Mouse (Mus musculus) gastrocnemius, postnatal 36 days (tissue): ENCODE measurements around the gene Olfr146. TPM values are rescaled to one million over a fixed set of nuclear protein-coding genes. Genes with fewer than 3 reads are reported as not detected.

Experiments used
- DNase-seq, 2 experiments: peaks; one replicate each; pipeline ENCODE4 v3.0.0; 2022
- intact Hi-C: fragments of 180-260 bp; cut with DNase I; formaldehyde crosslinking; loops from one replicate; pipeline ENCODE4 v1.15.1; 2025
- long read RNA-seq, 2 experiments: library from polyadenylated mRNA; stranded (forward); transcript quantifications; one replicate each; pipeline ENCODE4 v2.0.0; 2021
- microRNA-seq, 2 experiments: library from miRNA; unstranded; fragments of <30 nt; microRNA quantifications; one replicate each; pipeline ENCODE4 v1.2.0; 2021
- total RNA-seq, 2 experiments: library from RNA; stranded (reverse); gene quantifications; 2 replicates each; pipeline ENCODE4 v1.2.3; 2021

Olfr146 gene
- total RNA-seq, result not detected
- long read RNA-seq, experiment 1, result 0 reads
- long read RNA-seq, experiment 2, result 0 reads

DNA sequence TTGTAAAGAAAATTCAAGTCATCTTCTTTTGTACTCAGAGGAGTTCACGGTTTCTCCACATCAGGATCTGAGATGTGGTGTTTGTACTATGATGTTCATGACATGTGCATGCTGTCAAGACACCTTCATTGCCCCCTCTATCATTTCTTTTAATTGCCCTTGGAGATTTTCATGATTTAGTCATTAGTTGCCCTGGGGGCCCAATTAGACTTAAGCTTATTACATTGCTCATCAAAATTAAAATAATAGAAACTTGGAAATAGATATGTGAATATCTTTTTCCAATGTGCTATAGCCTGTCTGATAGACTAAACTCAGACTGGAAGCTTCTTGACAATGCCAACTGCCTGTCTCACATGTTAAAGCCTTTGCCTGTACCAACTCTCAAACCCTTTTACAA is at the start of gene Olfr146:
Olfr146 (minus strand) TSS at position 101 of the 400 bp plus-strand sequence.
- intact Hi-C loops, result no loop called here
- DNase-seq, result no peak

DNA sequence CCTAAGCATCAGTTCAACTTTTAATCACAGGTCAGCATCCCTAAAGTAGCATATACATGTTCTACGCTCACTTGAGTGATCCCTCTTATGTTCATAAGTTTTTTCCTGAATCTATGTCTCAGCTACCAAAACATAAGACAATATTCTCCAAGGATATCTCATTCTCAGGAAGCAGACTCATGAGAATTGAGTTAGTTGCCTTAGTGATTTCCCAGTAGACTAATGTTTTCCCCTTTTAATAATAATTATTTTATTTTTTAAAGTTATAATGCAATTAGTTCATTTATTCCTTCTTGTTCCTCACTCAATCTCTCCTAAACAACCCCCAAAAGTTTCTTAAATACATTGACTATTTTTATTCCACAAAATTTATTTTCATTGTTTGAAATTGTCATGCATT is 41.7 kb upstream of the Olfr146 start, which contains the start of gene Olfr937:
Olfr937 (minus strand) TSS at position 101 of the 400 bp plus-strand sequence.
- intact Hi-C loops, result no loop called here
- no peak for DNase-seq

- intact Hi-C loops, result no loop called here
Measured at GRCm38 (mm10) chr9:38999583-38999982, 23.6 kb downstream of the Olfr146 start, which contains the start of gene Olfr935. Gene Olfr935 (minus strand): TSS chr9:38999683.

DNA sequence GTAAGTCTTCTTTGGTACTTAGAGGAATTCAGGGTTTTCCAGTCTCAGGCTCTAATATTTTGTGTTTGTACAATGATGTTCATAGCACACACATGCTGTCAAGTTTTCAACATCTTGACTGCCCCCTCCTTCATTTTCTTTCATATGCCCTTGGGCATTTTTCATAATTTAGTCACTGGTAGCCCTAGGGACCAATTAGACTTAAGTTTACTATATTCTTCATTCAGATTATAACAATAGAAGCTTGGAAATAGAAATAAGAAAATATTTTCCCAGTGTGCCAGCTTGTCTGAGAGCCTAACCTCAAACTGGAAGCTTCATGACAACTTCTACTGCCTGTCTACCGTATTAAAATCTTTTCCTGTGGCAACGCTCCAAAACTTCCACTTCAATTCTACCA is 35.0 kb downstream of the Olfr146 start, which contains the start of gene Olfr934:
Olfr934 (minus strand) TSS at position 101 of the 400 bp plus-strand sequence.
- intact Hi-C loops, result no loop called here
- no peak for DNase-seq

More at GRCm38 (mm10) chr9:38999583-38999982, 23.6 kb downstream of the Olfr146 start, which contains the start of gene Olfr935:
- no peak for DNase-seq

DNA sequence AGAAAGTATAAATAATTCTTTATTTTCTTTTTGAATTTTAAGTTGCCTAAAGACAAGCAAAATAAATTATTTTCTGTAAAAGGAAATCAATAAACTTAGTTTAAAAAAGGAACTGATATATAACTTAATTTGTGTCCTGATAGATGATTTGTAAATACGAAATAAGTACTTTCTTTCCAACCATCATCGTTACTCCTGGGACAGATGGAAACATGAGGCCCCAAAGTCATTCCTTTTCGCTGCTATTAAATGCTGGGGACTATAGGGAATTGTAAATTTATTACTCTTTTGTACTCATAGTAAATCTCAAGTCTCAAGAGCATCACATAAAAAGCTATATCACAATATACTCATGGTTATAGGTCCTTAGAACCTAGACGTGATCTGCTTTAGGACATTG is 51.2 kb downstream of the Olfr146 start, which contains the start of gene Olfr933:
Olfr933 (plus strand) TSS at position 301 of the 400 bp plus-strand sequence.
- intact Hi-C loops, result no loop called here
- no peak for DNase-seq

Small RNA genes within 50 kb of the gene (microRNA-seq; reads per million reads assigned to microRNA genes)
- gene Gm25529, result 0 reads per million in 2 experiments

Other genes with a start within 250 kb of the Olfr146 start
- not detected for gene Olfr922, start 208.8 kb downstream of the Olfr146 start, total RNA-seq
- gene Olfr923, start 196.8 kb downstream of the Olfr146 start, total RNA-seq, result not detected
- not detected for gene Olfr924, start 178.9 kb downstream of the Olfr146 start, total RNA-seq
- not detected for gene Olfr26, start 168.3 kb downstream of the Olfr146 start, total RNA-seq
- not detected for gene Olfr926, start 146.3 kb downstream of the Olfr146 start, total RNA-seq
- not detected for gene Olfr930, start 93.6 kb downstream of the Olfr146 start, total RNA-seq
- gene Olfr933, start 51.1 kb downstream of the Olfr146 start, total RNA-seq, result not detected
- gene Olfr934, start 35.1 kb downstream of the Olfr146 start, total RNA-seq, result not detected
- gene Olfr935, start 23.7 kb downstream of the Olfr146 start, total RNA-seq, result not detected
- not detected for gene Olfr937, start 41.6 kb upstream of the Olfr146 start, total RNA-seq
- gene Olfr938, start 55.5 kb upstream of the Olfr146 start, total RNA-seq, result not detected
- not detected for gene Olfr27, start 104.8 kb upstream of the Olfr146 start, total RNA-seq
- gene Olfr943, start 142.9 kb upstream of the Olfr146 start, total RNA-seq, result not detected
- gene Olfr944, start 178.5 kb upstream of the Olfr146 start, total RNA-seq, result not detected
- not detected for gene Olfr1537, start 226.6 kb upstream of the Olfr146 start, total RNA-seq